Mouse (Mus musculus): Measurements from ENCODE around the gene Snai3.
A peak's percentile ranks its signal among the peaks of the same experiment; 100 is the strongest.

Gene Snai3

DNA sequence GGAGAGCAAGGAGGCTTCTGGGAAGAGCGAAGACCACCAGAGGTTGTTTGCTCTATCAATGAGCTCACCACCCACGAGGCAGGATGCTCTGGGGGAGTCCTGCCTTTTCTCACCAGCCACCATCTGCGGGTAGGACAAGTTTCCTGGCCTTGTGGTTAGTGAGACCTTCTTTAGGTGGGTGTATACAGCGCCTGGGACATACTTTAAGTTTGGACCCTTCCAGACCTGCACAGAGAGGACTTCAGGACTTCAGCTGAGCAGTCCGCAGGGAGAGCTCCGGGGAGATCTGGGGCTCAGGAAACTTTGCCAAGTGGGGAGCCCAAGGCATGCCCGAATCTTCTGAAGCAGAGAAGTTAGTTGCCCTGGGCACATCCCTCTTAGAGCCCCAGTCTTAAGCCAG lies 543 bp downstream of the Snai3 start:
- DNase-seq (ENCODE audit: low read depth, low spot score) = no peak

DNA sequence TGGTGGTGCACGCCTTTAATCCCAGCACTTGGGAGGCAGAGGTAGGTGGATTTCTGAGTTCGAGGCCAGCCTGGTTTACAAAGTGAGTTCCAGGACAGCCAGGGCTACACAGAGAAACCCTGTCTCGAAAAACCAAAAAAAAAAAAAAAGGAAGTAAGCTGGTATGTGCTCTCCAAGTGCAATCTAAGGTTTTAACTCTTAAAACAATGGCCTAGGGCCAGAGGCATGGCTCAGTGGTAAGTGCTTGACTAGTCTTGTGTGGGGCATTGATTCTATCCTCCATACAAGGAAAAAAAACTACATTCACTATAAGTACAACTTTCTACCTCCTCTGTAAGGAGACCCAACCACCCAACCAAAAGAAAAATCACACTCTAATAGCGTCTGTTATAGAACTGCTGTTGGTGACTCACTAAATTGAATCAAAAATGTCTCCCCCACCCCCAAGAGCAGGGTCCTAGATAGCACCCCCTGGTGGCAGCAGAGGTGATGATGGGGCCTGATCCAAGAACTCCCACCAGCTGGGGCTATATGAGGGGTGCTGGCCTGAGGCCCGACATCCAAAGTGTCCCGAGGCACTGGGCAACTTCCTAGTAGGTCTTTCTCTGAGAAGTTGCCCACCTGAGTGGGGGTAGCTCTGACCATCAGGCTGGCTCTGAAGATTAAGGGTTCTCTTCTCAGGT lies 1.2 kb downstream of the Snai3 start:
- DNase-seq (ENCODE audit: low read depth, low spot score) = no peak

DNA sequence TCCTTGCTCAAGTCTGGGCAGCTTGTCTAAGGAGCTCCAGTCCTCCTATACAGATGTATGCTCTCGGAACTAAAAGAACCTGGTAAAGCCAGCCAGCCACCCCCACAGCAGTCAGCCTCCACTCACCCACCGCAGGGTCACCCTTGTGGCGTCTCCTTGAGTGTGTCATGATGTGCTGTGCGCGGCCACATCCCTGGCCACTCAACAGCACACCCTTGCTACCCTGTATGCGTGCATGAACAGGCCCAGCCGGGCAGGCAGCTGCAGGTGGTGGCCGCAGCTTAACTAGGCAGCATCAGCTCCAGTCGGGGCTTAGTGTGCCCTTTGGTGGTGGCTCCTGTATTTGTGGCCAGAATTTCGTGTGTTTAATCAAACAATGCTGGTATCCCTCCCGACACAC lies 3.4 kb downstream of the Snai3 start:
- DNase-seq (ENCODE audit: low read depth, low spot score) = no peak

DNA sequence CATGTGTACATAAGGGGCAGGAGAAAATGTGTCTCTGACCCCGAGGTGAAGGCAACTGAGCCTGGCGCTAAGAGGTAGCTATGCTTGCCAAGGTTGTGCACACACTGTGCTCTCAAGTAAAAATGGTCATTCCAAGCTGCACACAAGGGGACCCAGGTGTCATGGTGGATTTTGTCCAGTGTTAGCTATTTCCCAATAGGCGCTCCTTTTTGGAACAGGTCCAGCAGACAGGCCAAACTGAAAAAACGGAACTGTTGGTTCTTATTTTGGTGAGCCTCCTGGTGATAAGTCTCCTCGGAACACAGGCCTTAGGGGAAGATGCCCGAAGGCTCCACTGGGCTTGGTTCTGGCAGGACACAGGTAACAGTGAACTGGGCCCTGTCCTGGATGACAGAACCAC lies 6.1 kb downstream of the Snai3 start:
- no peak for DNase-seq (ENCODE audit: low read depth, low spot score)

DNA sequence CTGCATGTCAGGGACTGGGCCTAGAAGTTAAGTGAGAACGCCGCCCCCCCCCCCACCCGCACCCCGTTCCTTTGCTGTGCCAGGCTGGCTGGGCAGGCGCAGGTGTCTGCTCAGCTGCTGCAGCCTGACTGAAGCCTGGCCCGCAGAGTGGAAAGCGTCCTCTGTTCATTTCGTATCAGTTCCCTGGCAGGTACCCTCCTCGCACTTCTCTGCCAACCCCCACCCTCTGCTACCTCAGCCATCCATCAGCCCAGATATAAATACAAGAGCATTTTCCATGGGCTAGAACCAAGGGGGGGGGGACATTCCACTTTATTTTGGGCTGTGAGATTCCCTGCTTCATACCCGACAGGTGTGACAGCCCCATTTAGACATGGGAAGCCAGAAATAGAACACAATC lies 8.4 kb downstream of the Snai3 start:
- DNase-seq (ENCODE audit: low read depth, low spot score) = no peak

DNA sequence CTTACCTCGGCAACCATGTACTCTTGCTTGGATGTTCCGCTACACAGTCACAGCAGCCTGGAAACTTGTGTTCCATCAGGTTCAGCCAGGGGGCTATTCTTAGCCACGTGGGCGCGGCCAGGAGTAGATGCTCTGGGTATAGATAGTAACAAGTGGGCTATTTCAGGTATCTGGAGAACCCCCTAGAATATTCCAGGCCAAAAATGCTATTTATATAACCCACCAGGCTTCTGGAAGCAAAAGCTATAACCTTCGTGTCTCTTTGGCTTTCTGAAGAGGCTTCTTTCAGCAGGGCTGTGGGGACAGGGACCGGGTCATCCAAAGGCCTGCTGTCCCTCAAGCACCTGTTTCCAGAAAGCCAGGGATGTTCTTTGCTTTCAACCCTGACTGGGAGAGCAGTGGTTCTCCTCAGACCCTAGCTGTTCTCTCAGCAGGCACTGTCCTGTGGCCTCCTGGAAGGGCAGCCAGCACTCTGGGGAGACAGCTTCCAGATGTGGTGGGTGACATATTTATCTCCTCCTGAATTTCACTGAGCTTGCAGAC lies 9.3 kb downstream of the Snai3 start:
- DNase-seq (ENCODE audit: low read depth, low spot score) = no peak

DNA sequence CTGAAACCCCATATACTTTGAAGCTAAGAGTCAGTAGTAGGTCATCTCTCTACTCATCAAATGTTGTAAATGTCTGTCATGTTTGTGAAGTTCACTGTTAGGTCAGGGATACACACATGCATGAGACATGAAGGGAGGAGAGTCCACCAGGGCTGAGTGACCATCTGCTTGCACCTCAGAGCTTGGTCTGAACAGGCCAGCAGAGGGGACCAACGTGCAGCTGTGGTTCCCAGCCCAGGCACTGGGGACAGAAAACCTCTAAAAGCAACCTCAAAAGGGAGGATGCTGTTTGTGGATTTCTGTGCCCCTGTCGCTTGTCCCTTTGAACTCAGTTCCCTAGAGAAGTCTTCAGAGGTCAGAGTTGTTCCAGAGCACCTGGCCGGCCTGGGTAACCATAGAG lies 15.3 kb downstream of the Snai3 start:
- DNase-seq (ENCODE audit: low read depth, low spot score) = no peak

DNA sequence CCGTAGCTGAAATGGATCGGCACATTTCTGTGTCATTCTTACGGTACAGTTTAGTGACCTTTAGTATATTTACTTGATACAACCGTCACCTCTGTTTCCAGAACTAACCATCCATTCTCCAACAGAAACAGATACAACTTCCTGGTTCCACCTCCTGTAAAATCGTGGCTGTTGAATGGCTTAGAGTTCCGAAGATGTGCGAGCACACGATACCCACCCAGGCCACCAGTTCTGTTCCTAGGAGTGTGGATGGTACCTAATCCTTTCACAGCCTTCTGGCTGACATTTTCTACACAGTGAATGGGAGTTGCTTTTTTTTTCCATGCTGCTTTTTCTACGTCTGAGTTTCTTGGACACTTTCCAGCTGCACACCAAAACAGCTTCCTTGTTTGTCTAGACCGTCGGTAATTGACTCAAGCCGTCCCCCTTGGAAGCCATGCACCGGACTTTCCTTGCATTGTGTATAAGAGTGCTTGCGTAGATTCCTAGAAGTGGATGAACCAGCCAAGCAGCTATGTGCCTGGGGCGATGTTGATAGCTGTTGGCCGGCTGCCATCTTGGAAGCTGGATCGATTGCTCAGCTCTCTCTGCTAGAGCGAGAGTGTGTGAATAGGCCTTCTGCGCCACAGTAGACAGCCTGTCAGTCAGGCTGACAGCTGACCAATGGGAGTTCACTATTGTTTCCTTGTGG lies 16.3 kb downstream of the Snai3 start:
- DNase-seq (ENCODE audit: low read depth, low spot score) = peak; percentile 60

DNA sequence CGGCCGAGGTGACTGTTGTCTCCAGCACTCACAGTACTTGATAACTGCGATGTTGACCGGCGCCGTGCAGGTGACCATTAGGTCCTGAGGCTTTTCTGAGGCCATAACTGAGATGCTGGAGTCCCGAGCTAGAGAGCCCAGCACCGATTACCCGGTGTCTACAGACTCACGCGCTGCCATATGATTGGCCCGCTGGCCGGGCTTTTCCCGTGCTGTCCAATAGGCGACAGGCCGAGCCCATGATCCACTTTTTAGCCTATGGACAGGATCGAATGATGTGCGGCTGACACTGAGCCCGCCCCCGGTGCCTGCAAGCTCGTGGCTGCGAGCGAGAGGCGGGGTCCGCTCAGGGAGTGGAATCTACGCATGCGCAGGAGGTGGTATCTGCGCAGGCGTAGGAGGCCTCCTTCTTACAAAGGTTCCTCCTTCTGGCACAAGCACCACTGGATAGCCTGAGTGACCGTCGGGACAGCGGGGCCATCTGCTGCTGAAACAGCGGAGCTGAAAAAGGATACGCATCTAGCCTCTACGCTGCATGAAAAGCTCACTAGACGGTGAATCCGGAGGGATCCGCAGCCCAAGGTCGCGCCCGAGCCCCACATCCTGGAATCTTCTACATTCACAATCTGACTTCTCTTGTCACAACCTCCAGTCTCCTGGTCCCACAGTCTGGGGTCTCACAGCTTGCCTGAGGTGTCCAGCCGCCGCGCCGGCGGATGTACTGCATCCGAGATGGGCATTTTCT lies 17.1 kb downstream of the Snai3 start, which contains the start of gene Mvd:
Gene Mvd (minus strand): TSS at position 161 of the 745 bp plus-strand sequence.
- DNase-seq (ENCODE audit: low read depth, low spot score) = peak; percentile 100

DNA sequence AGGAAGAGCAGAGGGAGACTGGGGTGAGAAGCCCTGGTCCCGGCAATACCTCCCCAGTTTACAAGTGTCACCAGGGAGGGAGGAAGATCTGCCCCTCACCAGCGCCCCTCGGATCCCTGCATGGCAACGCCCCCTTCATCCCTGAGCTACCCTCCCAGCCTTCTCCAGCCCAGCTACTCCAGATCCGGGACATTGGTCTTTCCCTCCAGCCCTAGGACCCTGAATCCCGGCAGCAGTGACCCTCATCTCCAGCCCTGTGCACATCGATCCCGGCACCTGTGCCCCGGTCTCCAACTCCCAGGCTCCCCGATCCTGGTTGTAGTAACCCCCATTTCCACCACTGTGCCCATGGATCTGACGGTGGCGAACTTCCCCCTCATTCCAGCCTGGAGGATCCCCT lies 17.8 kb downstream of the Snai3 start:
- DNase-seq (ENCODE audit: low read depth, low spot score) = no peak

DNA sequence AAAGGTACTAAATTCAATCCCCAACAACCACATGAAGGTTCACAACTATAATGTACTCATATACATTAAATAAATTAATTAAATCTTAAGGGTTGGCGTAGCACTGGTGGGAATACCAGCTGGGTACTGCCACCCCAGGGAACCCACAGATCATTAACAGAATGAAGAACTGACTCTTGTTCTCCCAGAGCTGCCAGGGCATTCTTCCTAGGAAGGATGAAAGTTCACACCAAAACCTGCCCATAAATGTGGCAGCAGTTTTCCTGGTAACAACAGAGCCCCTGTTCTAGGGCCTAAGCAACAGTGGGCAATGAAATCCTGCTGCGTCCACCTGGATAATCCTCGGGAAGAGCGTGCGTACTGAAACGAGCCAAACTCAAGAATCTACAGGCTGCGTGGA lies 18.2 kb downstream of the Snai3 start:
- no peak for DNase-seq (ENCODE audit: low read depth, low spot score)

DNA sequence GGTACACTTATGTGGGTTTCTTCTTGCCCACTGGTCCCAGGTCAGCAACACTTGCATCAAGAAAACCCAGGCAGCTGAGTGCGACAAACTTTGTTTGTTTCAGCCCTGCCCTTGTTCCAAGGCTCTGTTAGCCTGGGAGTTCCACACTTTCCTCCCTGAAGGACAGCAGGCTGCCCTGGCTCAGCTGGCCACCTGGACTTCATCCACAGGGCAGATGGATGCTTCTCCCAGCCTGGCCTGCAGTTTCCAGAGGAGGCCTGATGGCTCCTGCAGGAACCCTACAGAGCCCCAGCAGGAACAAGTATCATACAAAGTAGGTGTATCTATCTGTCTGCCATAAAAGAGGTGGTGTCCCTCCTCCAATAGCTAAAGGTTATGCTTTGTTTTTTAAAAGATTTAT lies 19.2 kb downstream of the Snai3 start:
- DNase-seq (ENCODE audit: low read depth, low spot score) = no peak

DNA sequence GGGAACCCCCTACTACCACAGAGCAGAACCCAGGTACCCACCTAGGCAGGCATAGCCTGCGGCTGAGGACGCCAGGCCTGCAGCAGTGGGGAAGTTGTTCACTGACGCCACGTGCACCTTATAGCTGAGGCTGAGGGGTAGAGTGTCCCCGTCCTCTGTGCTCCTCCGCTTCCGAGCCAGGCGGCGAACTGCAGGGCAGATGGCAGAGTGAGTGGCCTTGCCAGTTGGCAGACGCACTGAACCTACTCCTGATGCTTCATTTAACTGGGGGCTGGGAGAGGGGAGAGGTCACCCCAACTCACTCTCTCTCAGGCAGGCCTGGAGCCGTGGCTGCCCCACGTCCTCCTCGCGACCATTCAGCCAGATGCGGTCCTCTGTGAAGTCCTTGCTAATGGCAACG lies 21.2 kb downstream of the Snai3 start:
- DNase-seq (ENCODE audit: low read depth, low spot score) = no peak

DNA sequence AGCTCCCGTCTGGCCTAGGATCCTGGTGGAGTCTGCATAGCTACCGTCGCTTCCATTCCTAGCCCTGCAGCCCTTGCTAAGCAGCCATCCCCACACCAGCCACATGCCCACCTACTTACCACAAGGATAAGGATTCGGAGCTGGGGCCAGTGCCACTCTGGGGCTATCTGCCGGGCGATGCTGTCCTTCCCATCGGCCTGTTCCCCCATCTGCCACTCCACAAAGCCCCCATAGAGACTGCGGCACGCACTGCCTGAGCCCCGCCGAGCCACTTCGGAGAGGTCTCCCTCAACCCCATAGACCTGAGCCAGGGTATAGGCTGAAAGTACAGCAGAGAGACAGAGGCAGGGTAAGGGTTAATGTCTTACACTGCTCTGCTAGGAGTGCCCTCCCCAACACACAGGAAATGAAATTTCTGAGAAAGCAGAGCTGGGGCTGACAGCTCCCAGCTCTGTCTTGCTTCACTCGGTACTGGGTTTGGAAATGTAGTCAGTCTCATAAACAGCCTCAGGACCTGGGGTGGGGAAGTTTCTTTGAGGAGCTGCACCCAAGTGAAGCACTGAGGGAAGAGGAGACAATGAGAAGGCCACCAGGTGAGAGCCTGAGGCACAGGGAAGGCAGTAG lies 22.7 kb downstream of the Snai3 start:
- no peak for DNase-seq (ENCODE audit: low read depth, low spot score)

DNA sequence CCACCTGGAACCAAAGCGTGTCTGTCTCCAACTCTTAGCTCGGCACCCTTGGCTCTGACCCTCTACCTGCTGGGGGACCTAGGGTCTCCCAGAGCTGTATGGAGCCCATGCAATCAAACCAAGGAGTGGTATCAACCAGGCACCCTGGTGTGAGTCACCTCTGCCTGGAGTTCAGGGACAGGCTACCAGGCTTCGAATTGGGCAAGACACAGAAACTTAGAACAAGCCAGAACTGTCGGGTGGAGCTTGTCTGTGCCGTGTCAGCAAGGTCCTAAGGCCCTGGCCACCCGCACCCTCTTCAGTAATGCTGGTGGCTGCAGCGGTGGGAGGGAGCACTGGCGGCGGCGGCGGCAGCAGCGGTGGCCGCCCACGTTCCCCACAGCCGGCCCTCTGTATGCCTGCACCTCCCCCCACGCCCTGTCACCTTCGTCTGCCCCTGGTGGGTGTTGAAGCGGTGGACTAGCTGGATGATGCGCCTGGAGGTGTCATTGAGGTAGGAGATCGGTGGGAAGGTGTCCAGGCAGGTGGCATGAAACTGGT lies 23.9 kb downstream of the Snai3 start:
- no peak for DNase-seq (ENCODE audit: low read depth, low spot score)

DNA sequence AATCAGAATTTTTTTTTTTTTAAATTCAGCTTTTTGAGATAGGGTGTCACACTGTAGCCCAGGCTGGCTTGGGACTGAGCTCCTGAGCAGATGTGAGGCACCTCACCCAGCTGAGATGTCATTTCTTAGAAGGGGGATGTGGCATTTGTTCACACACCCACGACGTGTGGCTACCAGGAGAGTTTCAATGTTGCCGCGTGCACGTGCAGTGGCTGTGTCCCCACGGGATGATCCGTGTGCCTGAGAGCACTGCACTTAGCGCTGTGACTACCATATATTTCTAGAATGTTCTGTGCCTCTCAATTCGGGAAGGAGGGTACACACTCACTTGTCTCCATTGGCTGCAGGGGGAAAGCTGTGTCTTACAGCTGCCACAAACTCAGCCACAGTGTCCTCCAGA lies 24.4 kb downstream of the Snai3 start:
- no peak for DNase-seq (ENCODE audit: low read depth, low spot score)

DNA sequence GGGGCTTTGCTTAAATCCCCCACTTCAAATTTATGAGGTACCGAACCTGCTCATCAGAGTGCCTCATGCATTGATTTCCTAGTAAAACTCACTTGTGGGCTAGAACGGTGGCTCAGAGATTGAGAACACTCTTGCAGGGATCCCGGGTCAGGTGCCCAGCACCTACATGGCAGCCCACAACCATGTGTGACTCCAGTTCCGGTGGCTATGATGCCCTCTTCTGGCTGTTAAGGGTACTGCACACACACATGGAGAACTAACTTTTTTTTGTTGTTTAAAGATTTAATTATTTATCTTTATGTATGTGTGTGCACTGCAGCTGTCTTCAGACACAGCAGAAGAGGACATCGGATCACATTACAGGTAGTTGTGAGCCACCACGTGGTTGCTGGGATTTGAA lies 25.2 kb downstream of the Snai3 start:
- no peak for DNase-seq (ENCODE audit: low read depth, low spot score)

DNA sequence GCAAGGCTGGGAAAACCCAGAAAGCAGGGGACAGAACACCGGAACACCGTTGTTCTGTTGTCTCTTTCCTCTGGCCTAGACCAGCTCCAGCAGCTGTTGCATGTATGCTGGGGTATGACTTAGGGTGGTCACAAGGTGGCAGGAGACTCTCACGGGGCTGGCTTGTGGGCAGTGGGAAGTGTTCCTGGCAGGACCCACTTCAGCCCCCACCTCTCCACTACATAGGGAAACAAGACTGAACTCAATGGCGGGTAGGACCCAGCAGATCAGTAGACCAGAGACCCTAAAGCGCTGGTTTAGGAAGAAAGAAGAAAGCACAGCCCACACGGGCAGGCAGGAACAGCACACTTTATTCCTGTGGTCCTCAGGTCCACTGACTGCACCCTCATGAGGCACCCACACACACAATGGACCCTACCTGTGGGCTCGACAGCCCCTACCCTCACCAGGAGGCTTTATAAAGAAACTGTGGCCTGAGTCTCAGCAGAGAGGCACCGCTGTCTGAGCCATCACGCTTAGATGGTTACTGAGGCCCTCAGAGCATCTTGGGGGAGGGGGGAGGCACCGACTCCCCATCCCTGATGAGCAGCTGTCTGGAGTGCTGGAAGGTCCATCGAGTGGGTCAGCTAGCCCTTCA lies 27.1 kb downstream of the Snai3 start:
- DNase-seq (ENCODE audit: low read depth, low spot score) = no peak

DNA sequence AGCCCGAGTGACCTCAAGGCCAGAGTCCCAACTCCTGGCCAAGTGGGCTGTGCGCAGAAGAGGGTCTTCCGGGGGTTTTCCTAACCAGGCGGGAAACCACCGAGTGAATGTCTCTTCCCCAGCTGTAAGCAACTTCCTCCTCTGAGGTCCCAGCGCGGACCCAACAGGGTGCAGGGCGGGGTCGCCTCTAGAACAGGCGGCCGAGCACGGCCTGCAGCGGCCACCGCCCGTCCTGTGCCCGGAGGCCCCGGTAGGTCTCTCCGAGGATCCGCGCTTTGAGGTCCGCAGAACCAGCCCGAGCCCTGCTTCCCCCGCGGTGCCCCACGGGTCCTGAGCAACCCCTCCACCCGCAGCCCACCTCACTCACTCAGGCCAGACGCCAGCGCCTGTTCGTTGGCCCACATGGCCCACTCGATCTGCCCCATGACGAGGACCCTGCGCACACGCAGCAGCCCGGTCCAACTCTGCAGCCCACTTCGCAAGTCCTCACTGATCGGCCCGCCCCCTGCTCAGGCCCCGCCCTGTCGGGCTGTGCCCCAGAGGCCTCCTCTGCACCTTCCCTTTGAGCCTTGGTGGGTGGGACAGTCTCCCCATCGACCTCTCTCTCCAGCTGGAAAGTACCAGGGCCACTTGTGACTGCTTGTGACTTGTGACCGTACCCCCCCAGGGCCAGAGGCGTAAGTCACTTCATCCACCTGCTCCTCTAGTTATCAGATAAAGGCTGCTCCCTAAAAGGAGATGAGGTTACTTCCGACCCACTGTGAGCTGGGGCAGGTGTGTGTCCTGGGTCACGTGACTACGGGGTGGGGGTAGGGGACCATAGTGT lies 27.9 kb downstream of the Snai3 start, which contains the start of gene Cyba:
Gene Cyba (minus strand): TSS at position 488 of the 826 bp plus-strand sequence.
- peak; percentile 64 for DNase-seq (ENCODE audit: low read depth, low spot score)

DNA sequence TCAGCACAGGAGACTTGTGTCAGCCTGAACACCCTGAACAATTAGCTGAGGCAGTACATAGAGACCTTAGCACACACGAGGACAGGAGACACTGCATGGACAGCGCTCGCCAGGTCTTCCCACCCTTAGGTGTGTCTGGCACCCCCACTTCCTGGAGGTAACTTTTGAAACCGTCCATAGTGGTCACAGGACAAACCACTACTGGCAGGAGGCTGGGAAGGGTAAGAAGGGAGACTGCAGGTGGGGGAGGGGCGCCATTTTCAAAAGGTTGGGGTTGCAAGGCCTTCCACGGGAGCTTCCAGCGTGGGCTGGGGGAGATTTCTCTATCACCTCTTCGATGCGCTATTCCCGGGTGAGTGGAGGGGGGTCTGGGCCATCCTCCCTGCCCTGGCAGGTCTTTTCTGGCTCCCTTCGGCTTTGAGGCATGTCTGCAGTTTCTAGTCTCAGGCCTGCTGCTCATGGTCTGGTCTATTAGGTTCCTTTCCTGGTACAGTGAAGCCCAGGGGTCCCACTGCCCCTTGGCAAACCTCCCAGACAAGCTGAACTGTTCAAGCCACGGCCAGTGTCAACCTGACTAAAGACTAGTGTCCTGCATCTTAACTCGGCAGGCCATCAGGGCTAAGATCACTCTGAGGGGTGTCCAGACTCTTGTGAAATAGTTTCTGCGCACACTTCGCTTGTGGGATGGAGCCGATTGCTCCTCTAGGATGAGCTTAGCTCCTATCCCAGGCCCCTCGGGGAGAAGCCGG lies 28.7 kb downstream of the Snai3 start:
- DNase-seq (ENCODE audit: low read depth, low spot score) = no peak

All from mesoderm, embryonic 11.5 days (tissue).